Mouse (Mus musculus) forebrain, embryonic 10.5 days (tissue): Measurements from ENCODE around the gene Stat5a. TPM values are rescaled to one million over a fixed set of nuclear protein-coding genes. Genes with fewer than 3 reads are reported as not detected.
A peak's percentile ranks its signal among the peaks of the same experiment; 100 is the strongest.

Experiments
- DNase-seq: peaks from one replicate; pipeline ENCODE4 v3.0.0-alpha.2; 2017; ENCODE audit warnings: low spot score; ENCODE audit errors: extremely low spot score
- H3K27ac ChIP-seq: fragments of 300-500 bp; sonication (generic); 2 replicates; pipeline ENCODE4 v1.5.1; 2016; ENCODE audit warnings: mild to moderate bottlenecking
- H3K27me3 ChIP-seq: fragments of 300-500 bp; sonication (generic); 2 replicates; pipeline ENCODE4 v1.6.1; 2016; ENCODE audit warnings: mild to moderate bottlenecking; ENCODE audit not compliant: poor library complexity, severe bottlenecking
- H3K36me3 ChIP-seq: fragments of 300-500 bp; sonication (generic); replicated peaks from 2 replicates; pipeline ENCODE4 v1.6.1; 2016; ENCODE audit warnings: mild to moderate bottlenecking, moderate library complexity
- H3K4me1 ChIP-seq: fragments of 300-500 bp; sonication (generic); 2 replicates; pipeline ENCODE4 v1.6.1; 2016
- H3K4me3 ChIP-seq: fragments of 300-500 bp; sonication (generic); 2 replicates; pipeline ENCODE4 v1.5.1; 2016; ENCODE audit warnings: mild to moderate bottlenecking, moderate library complexity
- H3K9me3 ChIP-seq: fragments of 300-500 bp; sonication (generic); 2 replicates; pipeline ENCODE4 v1.6.1; 2016; ENCODE audit warnings: mild to moderate bottlenecking, moderate library complexity
- WGBS: fragments of 180-500 bp; shearing (Covaris S2); methylation state at CpG from one replicate; pipeline ENCODE4 v1.1.7; 2016; 5-methylcytosine and 5-hydroxymethylcytosine counted together
- polyA plus RNA-seq: library from polyadenylated mRNA; unstranded; fragments of >200 nt; fragmentation: Nextera tagmentation; extraction: Ambion mirVana; gene quantifications from 2 replicates; pipeline ENCODE4 v1.2.1, GENCODE M21; 2016

Gene Stat5a
- polyA plus RNA-seq, 1 experiment from 2014 or later, result 1.7 TPM

GRCm38 (mm10) chr11:100879321-100880078, 20.3 kb downstream of the Stat5a start:
- H3K36me3 ChIP-seq, result no peaks in the 10 kb centered on the region
- WGBS, result 82% methylated on average over 15 of the region's 15 CpGs
- no peaks in the 10 kb centered on the region for H3K9me3 ChIP-seq
- H3K27ac ChIP-seq, result no peak overlapping the region
- H3K4me1 ChIP-seq, result no peaks in the 10 kb centered on the region
- H3K4me3 ChIP-seq, result no peak overlapping the region
- H3K27me3 ChIP-seq, result no peaks in the 10 kb centered on the region
- no peak for DNase-seq

- H3K36me3 ChIP-seq, result no peaks in the 10 kb centered on the region; the same call in 1 of the 2 replicates
- H3K27ac ChIP-seq, result no peak overlapping the region
- 90% methylated on average over 10 of the region's 10 CpGs for WGBS
- no peak for DNase-seq
- peaks cover 7% of the 10 kb centered on the region; the same call in 1 of the 2 replicates for H3K4me1 ChIP-seq
- no peaks in the 10 kb centered on the region for H3K9me3 ChIP-seq
- no peak overlapping the region for H3K4me3 ChIP-seq
- no peaks in the 10 kb centered on the region for H3K27me3 ChIP-seq
These were observed 24.5 kb downstream of the Stat5a start for GRCm38 (mm10) chr11:100883640-100884039.

GRCm38 (mm10) chr11:100885472-100885871, 26.3 kb downstream of the Stat5a start:
- H3K36me3 ChIP-seq, result no peaks in the 10 kb centered on the region; the same call in 1 of the 2 replicates
- no peak overlapping the region for H3K4me3 ChIP-seq
- H3K9me3 ChIP-seq, result no peaks in the 10 kb centered on the region
- H3K4me1 ChIP-seq, result peaks cover 10% of the 10 kb centered on the region; the same call in 1 of the 2 replicates
- no peaks in the 10 kb centered on the region for H3K27me3 ChIP-seq
- peak overlapping the region; percentile 25; the same call in 1 of the 2 replicates for H3K27ac ChIP-seq
- no peak for DNase-seq

- Histone ChIP-seq H3K27ac (peak overlapping the region; percentile 44; the same call in 1 of the 2 replicates), H3K4me1 (peaks cover 12% of the 10 kb centered on the region; the same call in 1 of the 2 replicates), H3K9me3 (no peaks in the 10 kb centered on the region), H3K4me3 (no peak overlapping the region), H3K27me3 (no peaks in the 10 kb centered on the region), H3K36me3 (no peaks in the 10 kb centered on the region; the same call in 1 of the 2 replicates)
- WGBS, result 75% methylated on average over 8 of the region's 8 CpGs
- DNase-seq, result no peak
These were observed 27.1 kb downstream of the Stat5a start for GRCm38 (mm10) chr11:100886188-100886740.

GRCm38 (mm10) chr11:100887236-100887635, 28.1 kb downstream of the Stat5a start:
- no peaks in the 10 kb centered on the region for H3K9me3 ChIP-seq
- H3K36me3 ChIP-seq, result no peaks in the 10 kb centered on the region; the same call in 1 of the 2 replicates
- peak overlapping the region; percentile 9; the same call in 1 of the 2 replicates for H3K27ac ChIP-seq
- no peaks in the 10 kb centered on the region for H3K27me3 ChIP-seq
- no peak for DNase-seq
- 89% methylated on average over 4 of the region's 4 CpGs for WGBS
- no peak overlapping the region for H3K4me3 ChIP-seq
- H3K4me1 ChIP-seq, result peaks cover 14% of the 10 kb centered on the region; the same call in 1 of the 2 replicates

GRCm38 (mm10) chr11:100887764-100888163, 28.6 kb downstream of the Stat5a start:
- DNase-seq, result no peak
- H3K27ac ChIP-seq, result 0 out of 2 replicates have a peak overlapping the region, but pooled peaks have one; percentile 9
- 84% methylated on average over 3 of the region's 3 CpGs for WGBS
- peaks cover 14% of the 10 kb centered on the region; the same call in 1 of the 2 replicates for H3K4me1 ChIP-seq
- no peaks in the 10 kb centered on the region; the same call in 1 of the 2 replicates for H3K36me3 ChIP-seq
- H3K27me3 ChIP-seq, result no peaks in the 10 kb centered on the region
- H3K9me3 ChIP-seq, result no peaks in the 10 kb centered on the region
- H3K4me3 ChIP-seq, result no peak overlapping the region

GRCm38 (mm10) chr11:100888348-100888820, 29.2 kb downstream of the Stat5a start:
- Histone ChIP-seq H3K36me3 (no peaks in the 10 kb centered on the region; the same call in 1 of the 2 replicates), H3K27ac (no peak overlapping the region), H3K4me3 (no peak overlapping the region), H3K9me3 (no peaks in the 10 kb centered on the region), H3K27me3 (no peaks in the 10 kb centered on the region), H3K4me1 (peaks cover 14% of the 10 kb centered on the region)
- WGBS, result 79% methylated on average over 10 of the region's 10 CpGs
- DNase-seq, result no peak

- WGBS, result 88% methylated on average over 6 of the region's 6 CpGs
- H3K27ac ChIP-seq, result 0 out of 2 replicates have a peak overlapping the region, but pooled peaks have one; percentile 62
- peaks cover 21% of the 10 kb centered on the region for H3K4me1 ChIP-seq
- DNase-seq, result no peak
- H3K27me3 ChIP-seq, result no peaks in the 10 kb centered on the region
- H3K36me3 ChIP-seq, result no peaks in the 10 kb centered on the region; the same call in 1 of the 2 replicates
- H3K9me3 ChIP-seq, result no peaks in the 10 kb centered on the region
- H3K4me3 ChIP-seq, result no peak overlapping the region
These were observed 31.3 kb downstream of the Stat5a start for GRCm38 (mm10) chr11:100890481-100890880.

- Histone ChIP-seq H3K27ac (peak overlapping the region; percentile 62), H3K36me3 (no peaks in the 10 kb centered on the region; the same call in 1 of the 2 replicates), H3K9me3 (no peaks in the 10 kb centered on the region), H3K4me1 (peaks cover 16% of the 10 kb centered on the region), H3K4me3 (no peak overlapping the region), H3K27me3 (no peaks in the 10 kb centered on the region)
- 67% methylated on average over 15 of the region's 15 CpGs for whole genome bisulfite sequencing
- DNase-seq, result no peak
These were observed 32.3 kb downstream of the Stat5a start for GRCm38 (mm10) chr11:100891256-100892123.

GRCm38 (mm10) chr11:100892435-100892834, 33.3 kb downstream of the Stat5a start:
- no peaks in the 10 kb centered on the region; the same call in 1 of the 2 replicates for H3K36me3 ChIP-seq
- H3K27me3 ChIP-seq, result no peaks in the 10 kb centered on the region
- H3K9me3 ChIP-seq, result no peaks in the 10 kb centered on the region
- 86% methylated on average over 5 of the region's 5 CpGs for WGBS
- no peak for DNase-seq
- H3K27ac ChIP-seq, result no peak overlapping the region
- H3K4me1 ChIP-seq, result peaks cover 14% of the 10 kb centered on the region
- no peak overlapping the region for H3K4me3 ChIP-seq

GRCm38 (mm10) chr11:100893482-100893881, 34.3 kb downstream of the Stat5a start:
- H3K36me3 ChIP-seq, result no peaks in the 10 kb centered on the region
- H3K27ac ChIP-seq, result no peak overlapping the region
- WGBS, result 8% methylated on average over 9 of the region's 9 CpGs
- DNase-seq, result peak; percentile 80
- peak overlapping the region; percentile 19; the same call in 1 of the 2 replicates for H3K4me3 ChIP-seq
- H3K9me3 ChIP-seq, result no peaks in the 10 kb centered on the region
- H3K27me3 ChIP-seq, result no peaks in the 10 kb centered on the region
- H3K4me1 ChIP-seq, result peaks cover 19% of the 10 kb centered on the region
